Mouse (Mus musculus) lung, postnatal 0 days (tissue): ENCODE results near the gene Zfp462. TPM values are rescaled to one million over a fixed set of nuclear protein-coding genes. Genes with fewer than 3 reads are reported as not detected.

Experiments used
- ATAC-seq: fragments of 200-750 bp; cut with Nextera tagmentation; 2 replicates; pipeline ENCODE4 v1.8.0; 2017; ENCODE audit warnings: moderate library complexity
- DNase-seq: peaks from one replicate; pipeline ENCODE4 v3.0.0-alpha.2; 2016; ENCODE audit warnings: low spot score
- H3K27ac ChIP-seq: fragments of 300-500 bp; sonication (generic); 2 replicates; pipeline ENCODE4 v1.5.1; 2014; ENCODE audit warnings: antibody characterized with exemption, mild to moderate bottlenecking, low read length, mixed read lengths
- H3K27me3 ChIP-seq: fragments of 300-500 bp; sonication (generic); replicated peaks from 2 replicates; pipeline ENCODE4 v1.6.1; 2014; ENCODE audit warnings: low read length, mixed read lengths; ENCODE audit not compliant: insufficient read depth
- H3K36me3 ChIP-seq: fragments of 300-500 bp; sonication (generic); 2 replicates; pipeline ENCODE4 v1.6.1; 2014; ENCODE audit warnings: low read length, mixed read lengths; ENCODE audit not compliant: insufficient read depth
- H3K4me1 ChIP-seq: fragments of 300-500 bp; sonication (generic); 2 replicates; pipeline ENCODE4 v1.6.1; 2014; ENCODE audit warnings: antibody characterized with exemption, low read depth, low read length, mixed read lengths; ENCODE audit not compliant: insufficient read depth
- H3K4me2 ChIP-seq: fragments of 300-500 bp; sonication (generic); replicated peaks from 2 replicates; pipeline ENCODE4 v1.6.1; 2014; ENCODE audit warnings: low read depth, mild to moderate bottlenecking, low read length, moderate library complexity, mixed read lengths
- H3K4me3 ChIP-seq: fragments of 300-500 bp; sonication (generic); 2 replicates; pipeline ENCODE4 v1.5.1; 2014; ENCODE audit warnings: low read depth, low read length
- H3K9ac ChIP-seq: fragments of 300-500 bp; sonication (generic); replicated peaks from 2 replicates; pipeline ENCODE4 v1.6.1; 2014; ENCODE audit warnings: low read depth, mild to moderate bottlenecking
- H3K9me3 ChIP-seq: fragments of 300-500 bp; sonication (generic); 2 replicates; pipeline ENCODE4 v1.6.1; 2016; ENCODE audit warnings: low read length, mixed read lengths
- CTCF ChIP-seq: IDR thresholded peaks from 2 replicates; pipeline ENCODE4 v1.5.1; 2016; ENCODE audit warnings: antibody characterized with exemption, mild to moderate bottlenecking
- EP300 ChIP-seq: IDR thresholded peaks from 2 replicates; pipeline ENCODE4 v1.6.1; 2016; ENCODE audit warnings: antibody characterized with exemption, mild to moderate bottlenecking, control low read depth
- WGBS: fragments of 180-500 bp; shearing (Covaris S2); extraction: QIAGEN DNeasy Blood & Tissue Kit; methylation state at CpG from one replicate; pipeline ENCODE4 v1.1.7; 2014; 5-methylcytosine and 5-hydroxymethylcytosine counted together
- polyA plus RNA-seq: library from polyadenylated mRNA; unstranded; fragments of >200 nt; fragmentation: Nextera tagmentation; extraction: Ambion mirVana; gene quantifications from 2 replicates; pipeline ENCODE4 v1.2.1, GENCODE M21; 2015

Gene Zfp462
- polyA plus RNA-seq, 1 experiment from 2014 or later = 1.5 TPM

GRCm38 (mm10) chr4:54998146-54998841, 53.4 kb downstream of the Zfp462 start:
- Histone ChIP-seq H3K4me1 (peaks cover 6% of the 10 kb centered on the region; the same call in 1 of the 2 replicates), H3K36me3 (no peaks in the 10 kb centered on the region), H3K27me3 (no peaks in the 10 kb centered on the region), H3K4me3 (no peak overlapping the region), H3K9ac (no peak overlapping the region), H3K4me2 (no peak overlapping the region), H3K27ac (no peak overlapping the region), H3K9me3 (no peaks in the 10 kb centered on the region)
- ATAC-seq (no peak), DNase-seq (no peak)
- TF ChIP-seq EP300 = no peak
- no peak for TF ChIP-seq CTCF
- WGBS = 80% methylated on average over 9 of the region's 9 CpGs

- Histone ChIP-seq H3K4me2 (no peak overlapping the region), H3K27ac (no peak overlapping the region), H3K36me3 (no peaks in the 10 kb centered on the region), H3K9ac (no peak overlapping the region), H3K9me3 (no peaks in the 10 kb centered on the region), H3K4me3 (no peak overlapping the region), H3K4me1 (peaks cover 6% of the 10 kb centered on the region; the same call in 1 of the 2 replicates), H3K27me3 (no peaks in the 10 kb centered on the region)
- WGBS = 95% methylated on average over 5 of the region's 5 CpGs
- TF ChIP-seq CTCF (no peak), EP300 (no peak)
- DNase-seq = no peak
- no peak for ATAC-seq
These were observed 54.7 kb downstream of the Zfp462 start for GRCm38 (mm10) chr4:54999556-54999955.

- H3K4me1 ChIP-seq = peaks cover 18% of the 10 kb centered on the region; the same call in 1 of the 2 replicates
- H3K9me3 ChIP-seq = no peaks in the 10 kb centered on the region
- WGBS = 35% methylated on average over 3 of the region's 3 CpGs
- no peak overlapping the region for H3K4me2 ChIP-seq
- H3K9ac ChIP-seq = no peak overlapping the region
- TF ChIP-seq CTCF (no peak), EP300 (no peak)
- peak; percentile 66 for DNase-seq
- ATAC-seq = no peak
- no peaks in the 10 kb centered on the region for H3K27me3 ChIP-seq
- no peaks in the 10 kb centered on the region for H3K36me3 ChIP-seq
- H3K27ac ChIP-seq = no peak overlapping the region
- no peak overlapping the region for H3K4me3 ChIP-seq
These were observed 56.5 kb downstream of the Zfp462 start for GRCm38 (mm10) chr4:55001386-55001785.

GRCm38 (mm10) chr4:55003128-55003527, 58.3 kb downstream of the Zfp462 start:
- no peak overlapping the region for H3K9ac ChIP-seq
- H3K9me3 ChIP-seq = no peaks in the 10 kb centered on the region
- peaks cover 19% of the 10 kb centered on the region; the same call in 1 of the 2 replicates for H3K4me1 ChIP-seq
- H3K4me2 ChIP-seq = no peak overlapping the region
- no peaks in the 10 kb centered on the region for H3K36me3 ChIP-seq
- WGBS = 45% methylated on average over 6 of the region's 6 CpGs
- no peaks in the 10 kb centered on the region for H3K27me3 ChIP-seq
- TF ChIP-seq CTCF = no peak
- TF ChIP-seq EP300 = no peak
- no peak for ATAC-seq
- no peak overlapping the region for H3K27ac ChIP-seq
- peak; percentile 20 for DNase-seq
- no peak overlapping the region for H3K4me3 ChIP-seq

- Histone ChIP-seq H3K27me3 (no peaks in the 10 kb centered on the region), H3K9me3 (no peaks in the 10 kb centered on the region), H3K27ac (peak overlapping the region; percentile 78; the same call in 1 of the 2 replicates), H3K4me1 (peaks cover 19% of the 10 kb centered on the region; the same call in 1 of the 2 replicates), H3K36me3 (peaks cover 11% of the 10 kb centered on the region; the same call in 1 of the 2 replicates), H3K9ac (0 out of 2 replicates have a peak overlapping the region, but pooled peaks have one; percentile 13), H3K4me2 (peak overlapping the region; percentile 49), H3K4me3 (peak overlapping the region; percentile 4; the same call in 1 of the 2 replicates)
- TF ChIP-seq EP300 = no peak
- no peak for TF ChIP-seq CTCF
- 12% methylated on average over 4 of the region's 4 CpGs for WGBS
- peak; percentile 72 for DNase-seq
- ATAC-seq = peak; percentile 73
These were observed 60.2 kb downstream of the Zfp462 start for GRCm38 (mm10) chr4:55005066-55005465.

GRCm38 (mm10) chr4:55005521-55005969, 60.7 kb downstream of the Zfp462 start:
- Histone ChIP-seq H3K27ac (peak overlapping the region; percentile 78; the same call in 1 of the 2 replicates), H3K4me1 (peaks cover 19% of the 10 kb centered on the region; the same call in 1 of the 2 replicates), H3K36me3 (peaks cover 15% of the 10 kb centered on the region; the same call in 1 of the 2 replicates), H3K4me3 (peak overlapping the region; percentile 4; the same call in 1 of the 2 replicates), H3K4me2 (peak overlapping the region; percentile 49), H3K27me3 (no peaks in the 10 kb centered on the region), H3K9me3 (no peaks in the 10 kb centered on the region), H3K9ac (0 out of 2 replicates have a peak overlapping the region, but pooled peaks have one; percentile 13)
- ATAC-seq = peak; percentile 90
- peak; percentile 77 for DNase-seq
- 21% methylated on average over 9 of the region's 9 CpGs for WGBS
- TF ChIP-seq CTCF (no peak), EP300 (no peak)
